In the genomic region with DNA sequence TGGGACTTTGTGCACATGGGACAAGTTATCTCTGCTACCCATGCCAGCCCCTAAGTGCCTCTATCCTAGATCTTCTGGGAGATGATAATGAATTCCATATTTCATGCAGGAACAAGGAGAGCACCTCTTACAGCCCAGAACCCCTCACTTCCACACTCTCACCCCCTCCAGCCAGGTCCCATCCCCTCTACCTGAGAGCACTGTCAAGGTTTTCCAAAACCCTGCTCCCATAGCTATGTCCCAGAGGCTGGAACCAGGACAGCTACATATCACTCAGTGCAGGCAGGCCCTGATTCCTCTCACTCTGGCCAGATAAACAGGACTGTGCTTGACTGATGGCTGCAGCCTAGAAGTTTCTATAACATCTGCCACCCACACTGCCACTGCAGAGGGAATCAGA, we compare ENCODE assay signal across 18 mouse cellular contexts.
DNase-seq lines count a peak whose midpoint lies in the region; ATAC-seq lines count a peak whose summit lies in the region.
"Had no signal": no experiment of that assay in that cellular context is flagged by ENCODE, and none has a peak within 500 bp of the region (broad histone marks: within the 10 kb centered on the region; RNA-seq: fewer than 3 reads in every experiment).

No protein-coding gene starts in this region.

- no peaks in the 10 kb centered on the region; the same call in 1 of the 2 replicates for H3K9me3 ChIP-seq in midbrain, embryonic 11.5 days (ENCODE audit: control insufficient read depth, low read length)
- no peaks in the 10 kb centered on the region for H3K9me3 ChIP-seq in midbrain, embryonic 14.5 days (ENCODE audit: control insufficient read depth, low read length)

- H3K9ac ChIP-seq in midbrain, embryonic 11.5 days (ENCODE audit: low read length) = no peak overlapping the region
- no peak overlapping the region for H3K9ac ChIP-seq in midbrain, embryonic 14.5 days (replicated peaks; ENCODE audit: low read length)

- no peaks in the 10 kb centered on the region for H3K4me1 ChIP-seq in midbrain, embryonic 11.5 days (ENCODE audit: control insufficient read depth, insufficient read depth, low read length)
- H3K4me1 ChIP-seq in midbrain, embryonic 14.5 days (ENCODE audit: control insufficient read depth, insufficient read depth, low read length) = no peaks in the 10 kb centered on the region

- ATAC-seq in midbrain, embryonic 11.5 days (ENCODE audit: low FRiP score) = no peak
- ATAC-seq in midbrain, embryonic 14.5 days (ENCODE audit: low FRiP score, low TSS enrichment) = no peak
- ATAC-seq: activated CD4-positive, CD25-positive, alpha-beta regulatory T cell, adult 4 months; CD4-positive, CD25-positive, alpha-beta regulatory T cell, adult 4 months; Patski had no signal

- H3K4me3 ChIP-seq in midbrain, embryonic 11.5 days (ENCODE audit: low read depth, low read length) = no peak overlapping the region
- no peak overlapping the region for H3K4me3 ChIP-seq in midbrain, embryonic 14.5 days (replicated peaks; ENCODE audit: low read depth, low read length)

- H3K27ac ChIP-seq in midbrain, embryonic 11.5 days (ENCODE audit: low read depth, low read length) = no peak overlapping the region
- H3K27ac ChIP-seq in midbrain, embryonic 14.5 days (replicated peaks; ENCODE audit: low read depth, low read length) = no peak overlapping the region

- no peak overlapping the region for H3K4me2 ChIP-seq in midbrain, embryonic 11.5 days
- H3K4me2 ChIP-seq in midbrain, embryonic 14.5 days (ENCODE audit: low read length) = no peak overlapping the region

- no peaks in the 10 kb centered on the region for H3K36me3 ChIP-seq in midbrain, embryonic 11.5 days (ENCODE audit: control insufficient read depth, insufficient read depth, low read length)
- no peaks in the 10 kb centered on the region for H3K36me3 ChIP-seq in midbrain, embryonic 14.5 days (ENCODE audit: control insufficient read depth, insufficient read depth, low read length)
- H3K36me3 ChIP-seq: G1E had no signal

- H3K27me3 ChIP-seq in midbrain, embryonic 11.5 days (ENCODE audit: control insufficient read depth, insufficient read depth, low read length) = no peaks in the 10 kb centered on the region
- no peaks in the 10 kb centered on the region for H3K27me3 ChIP-seq in midbrain, embryonic 14.5 days (ENCODE audit: control insufficient read depth, insufficient read depth, low read length)

- peak; percentile 70 for DNase-seq in heart, adult 11 months
- DNase-seq in heart, adult 9 months (ENCODE audit: low spot score in 2 of 2) = no peak
- DNase-seq in midbrain, embryonic 11.5 days (ENCODE audit: low spot score, missing footprints) = peak; percentile 71
- DNase-seq in midbrain, embryonic 14.5 days = no peak
- DNase-seq: adrenal gland, adult 2 months; adrenal gland, adult 8-10 months; adrenal gland, postnatal 10 days; adrenal gland, postnatal 14 days; adrenal gland, postnatal 25 days; adrenal gland, postnatal 36 days; B cell, adult 2 months; cerebellum, adult 11 months; cerebellum, adult 11-12 months; cerebellum, adult 18-20 months had no signal

Comparison
In these comparisons a context has a peak if more than half of its experiments do, and no peak if none do; other contexts are left out.
1. DNase-seq: peak in heart, adult 11 months (single experiment) and midbrain, embryonic 11.5 days (single experiment); none in heart, adult 9 months (0 of 2) and midbrain, embryonic 14.5 days (single experiment).